22 mouse cellular contexts compared by ENCODE assay signal in genomic region chr1:120615521-120615920, GRCm38 (mm10). TPM values are rescaled to one million over a fixed set of nuclear protein-coding genes. Genes with fewer than 3 reads are reported as not detected.
"Had no signal": no experiment of that assay in that cellular context is flagged by ENCODE, and none has a peak within 500 bp of the region (broad histone marks: within the 10 kb centered on the region; RNA-seq: fewer than 3 reads in every experiment).

No protein-coding gene starts in this region.

- H3K27ac ChIP-seq: kidney, embryonic 15.5 days; left cerebral cortex, adult 2 months; liver, embryonic 13.5 days; stomach, postnatal 0 days had no signal

- H3K4me1 ChIP-seq: liver, embryonic 13.5 days had no signal

- DNase-seq: kidney, adult 11 months; kidney, adult 8-10 months; kidney, postnatal 10 days; kidney, postnatal 36 days; layer of hippocampus, postnatal 36 days; liver, embryonic 13.5 days; lung, adult 2 months; lung, postnatal 14 days; lung, postnatal 4 days; right cerebral cortex, adult 18-20 months; right cerebral cortex, postnatal 14 days; right cerebral cortex, postnatal 4 days; thymus, adult 2 months; thymus, postnatal 14 days; thymus, postnatal 4 days had no signal

- H3K36me3 ChIP-seq: kidney, embryonic 15.5 days; liver, embryonic 13.5 days had no signal

- H3K4me3 ChIP-seq: kidney, embryonic 15.5 days; left cerebral cortex, adult 2 months; liver, embryonic 13.5 days; myocyte had no signal

- H3K9me3 ChIP-seq: kidney, embryonic 15.5 days; liver, embryonic 13.5 days had no signal

- H3K4me2 ChIP-seq: kidney, embryonic 15.5 days; liver, embryonic 13.5 days had no signal

- H3K9ac ChIP-seq: kidney, embryonic 15.5 days; liver, embryonic 13.5 days had no signal

RNA-seq across cellular contexts. Expression of gene En1, which starts 13.3 kb away (rescaled TPM):
- polyA plus RNA-seq: liver, adult 2 months; liver, embryonic 13.5 days; liver, embryonic 16.5 days; lung, adult 2 months; stomach, embryonic 14.5 days; stomach, postnatal 0 days had no signal
